Mouse (Mus musculus) left cerebral cortex, adult 2 months (tissue): ENCODE results near the gene Kiz. TPM values are rescaled to one million over a fixed set of nuclear protein-coding genes. Genes with fewer than 3 reads are reported as not detected.

Experiments
- DNase-seq, 2 experiments: peaks; one replicate each; pipeline ENCODE4 v3.0.0; 2021 to 2022; ENCODE audit warnings: low spot score in 2 of 2, mixed read lengths in 1 of 2; ENCODE audit errors: extremely low spot score in 1 of 2
- H3K27ac ChIP-seq: fragments of 200-600 bp; 2 replicates; pipeline ENCODE4 v1.8.1; 2022
- H3K4me3 ChIP-seq: fragments of 200-600 bp; 2 replicates; pipeline ENCODE4 v1.8.1; 2022
- CTCF ChIP-seq: fragments of 200-600 bp; IDR thresholded peaks from 2 replicates; pipeline ENCODE4 v1.8.1; 2022; ENCODE audit warnings: antibody characterized with exemption, mild to moderate bottlenecking, moderate library complexity
- intact Hi-C: fragments of 180-260 bp; cut with DNase I; formaldehyde crosslinking; loops from one replicate; pipeline ENCODE4 v1.15.1; 2025
- long read RNA-seq, 2 experiments: library from polyadenylated mRNA; stranded (forward); transcript quantifications; one replicate each; pipeline ENCODE4 v2.0.0; 2021; ENCODE audit warnings: borderline mapping rate in 2 of 2
- total RNA-seq, 2 experiments: library from RNA; stranded (reverse); gene quantifications; 2 replicates each; pipeline ENCODE4 v1.2.3; 2021

The Kiz gene
- total RNA-seq = 10 to 100 TPM; 21.6 to 24.8 TPM
- long read RNA-seq, experiment 1, transcript Kiz-201 (14 exons, 2,183 nt) = major isoform, 24 of 32 reads
- long read RNA-seq, experiment 1, partial matches to known transcripts = 1 of 32 reads
- long read RNA-seq, experiment 1, other reads (novel, unspliced or antisense) = 7 of 32 reads
- long read RNA-seq, experiment 2, transcript Kiz-201 (14 exons, 2,183 nt) = major isoform, 18 of 21 reads
- long read RNA-seq, experiment 2, partial matches to known transcripts = 1 of 21 reads
- long read RNA-seq, experiment 2, other reads (novel, unspliced or antisense) = 2 of 21 reads

DNA sequence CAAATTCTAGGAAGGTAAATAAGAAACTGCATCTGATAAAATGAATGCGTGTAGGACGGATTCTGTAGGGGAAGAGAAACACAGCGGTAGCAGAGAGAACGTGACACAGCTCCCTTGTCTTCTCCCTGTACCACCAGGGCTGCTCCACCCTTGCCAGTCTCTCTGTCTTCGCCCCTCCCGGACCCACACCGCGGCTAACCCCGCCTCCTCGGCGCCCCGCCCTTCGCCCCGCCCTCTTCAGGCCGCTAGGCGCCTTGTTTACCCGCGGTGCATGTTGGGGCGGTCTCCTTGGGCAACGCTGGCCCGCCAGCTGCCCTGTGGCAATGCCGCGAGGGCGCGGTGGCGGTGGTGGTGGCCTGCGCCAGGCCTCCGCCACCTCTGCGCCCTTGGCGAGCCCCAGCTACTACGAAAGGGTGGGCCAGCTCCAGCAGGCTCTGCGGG is at the start of gene Kiz:
Gene Kiz, plus strand, starts transcription at position 266 of the 441 bp plus-strand sequence.
- peak within 1 kb of the TSS; percentile 65 for H3K4me3 ChIP-seq
- peak; percentile 30 for TF ChIP-seq CTCF
- intact Hi-C loops = loop anchor here (2.0 kb wide), 1 partner anchor 17 kb away; no protein-coding TSS in a partner anchor
- peak; percentile 91 for DNase-seq
- peak within 1 kb of the TSS; percentile 79 for H3K27ac ChIP-seq

GRCm38 (mm10) chr2:146809706-146810256 is 45.9 kb upstream of the Kiz start:
- no peak for TF ChIP-seq CTCF

DNA sequence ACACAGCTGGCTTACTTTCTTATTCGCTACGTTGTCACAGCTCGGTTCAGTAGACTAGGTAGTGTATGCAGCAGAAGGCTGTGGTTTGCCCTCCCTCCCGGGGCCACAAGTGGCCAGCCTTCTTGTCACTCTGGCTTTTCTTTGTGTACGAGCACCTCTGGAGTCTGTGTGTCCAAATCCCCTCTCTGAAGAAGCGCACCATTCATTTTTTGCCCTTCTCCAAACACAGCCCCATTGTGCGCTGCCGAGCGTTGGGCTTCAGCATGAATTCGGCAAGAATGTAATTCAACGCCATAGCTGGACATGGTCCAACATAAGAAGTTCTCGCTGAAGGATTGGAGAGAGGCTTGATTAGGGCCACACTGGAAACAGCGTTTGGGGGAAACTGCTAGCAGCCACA is 45.0 kb upstream of the Kiz start:
- H3K27ac ChIP-seq = no peak overlapping the region
- no peak for TF ChIP-seq CTCF
- intact Hi-C loops = no loop called here
- DNase-seq = no peak
- H3K4me3 ChIP-seq = no peak overlapping the region

More at GRCm38 (mm10) chr2:146809706-146810256, 45.9 kb upstream of the Kiz start:
- intact Hi-C loops = no loop called here
- H3K27ac ChIP-seq = no peak overlapping the region
- H3K4me3 ChIP-seq = no peak overlapping the region
- DNase-seq = no peak

GRCm38 (mm10) chr2:146814978-146815377 is 40.7 kb upstream of the Kiz start:
- no peak for DNase-seq
- TF ChIP-seq CTCF = no peak; the same call in 1 of the 2 replicates
- intact Hi-C loops = no loop called here
- no peak overlapping the region for H3K27ac ChIP-seq
- no peak overlapping the region for H3K4me3 ChIP-seq

DNA sequence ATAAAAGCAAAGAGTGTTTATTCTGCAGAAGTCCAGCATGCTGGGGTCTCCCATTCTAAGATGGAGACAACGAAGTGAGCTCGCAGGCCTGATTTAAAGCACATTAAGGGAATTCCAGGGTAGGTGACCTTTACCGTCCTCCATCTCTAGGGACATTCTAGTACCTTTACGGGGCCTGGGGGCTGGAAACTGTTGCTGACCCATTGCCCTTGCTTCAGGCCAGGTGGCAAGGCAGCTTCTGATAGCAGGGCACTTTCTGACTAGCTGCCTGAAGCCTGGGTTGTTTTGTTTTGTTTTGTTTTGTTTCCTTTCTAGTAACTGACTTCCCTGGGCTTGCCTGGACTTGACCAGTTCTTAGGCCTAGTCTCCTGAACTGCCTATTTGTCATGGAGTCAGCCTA is 36.6 kb upstream of the Kiz start:
- intact Hi-C loops = no loop called here
- TF ChIP-seq CTCF = no peak
- Histone ChIP-seq H3K27ac (no peak overlapping the region), H3K4me3 (no peak overlapping the region)
- DNase-seq = no peak

DNA sequence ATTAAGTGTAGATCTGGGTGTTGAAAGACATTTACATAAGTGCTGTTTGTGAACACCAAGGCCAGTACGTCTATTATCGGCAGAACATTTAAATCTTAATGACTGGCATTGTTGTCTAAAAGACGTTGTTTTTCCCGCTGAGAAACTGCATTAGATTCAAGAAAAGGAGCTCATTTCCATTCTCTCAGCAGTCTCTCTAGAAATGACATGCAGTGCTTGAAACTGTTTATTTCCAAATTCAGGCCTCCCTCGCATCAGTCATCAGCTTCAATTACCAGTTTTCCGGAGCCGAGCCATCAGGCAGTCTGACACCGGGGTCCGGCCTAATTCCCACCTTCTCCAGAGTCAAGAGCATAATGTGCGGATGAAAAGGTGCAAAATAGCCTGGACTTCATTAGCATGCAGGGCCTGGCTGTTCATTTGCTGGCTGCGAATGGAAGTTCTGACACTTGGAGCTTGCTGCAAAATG is 32.1 kb upstream of the Kiz start:
- no peak overlapping the region for H3K4me3 ChIP-seq
- intact Hi-C loops = no loop called here
- no peak for DNase-seq
- no peak overlapping the region for H3K27ac ChIP-seq
- TF ChIP-seq CTCF = no peak

- intact Hi-C loops = no loop called here
- no peak for TF ChIP-seq CTCF
- no peak overlapping the region for H3K27ac ChIP-seq
Measured at GRCm38 (mm10) chr2:146824043-146824442, 31.6 kb upstream of the Kiz start.

GRCm38 (mm10) chr2:146828006-146828405 is 27.7 kb upstream of the Kiz start:
- no peak for DNase-seq
- intact Hi-C loops = no loop called here
- no peak for TF ChIP-seq CTCF
- no peak overlapping the region for H3K4me3 ChIP-seq
- no peak overlapping the region for H3K27ac ChIP-seq

More at GRCm38 (mm10) chr2:146824043-146824442, 31.6 kb upstream of the Kiz start:
- DNase-seq = no peak
- no peak overlapping the region for H3K4me3 ChIP-seq

GRCm38 (mm10) chr2:146833222-146834063 is 22.2 kb upstream of the Kiz start:
- H3K4me3 ChIP-seq = peak overlapping the region; percentile 38

DNA sequence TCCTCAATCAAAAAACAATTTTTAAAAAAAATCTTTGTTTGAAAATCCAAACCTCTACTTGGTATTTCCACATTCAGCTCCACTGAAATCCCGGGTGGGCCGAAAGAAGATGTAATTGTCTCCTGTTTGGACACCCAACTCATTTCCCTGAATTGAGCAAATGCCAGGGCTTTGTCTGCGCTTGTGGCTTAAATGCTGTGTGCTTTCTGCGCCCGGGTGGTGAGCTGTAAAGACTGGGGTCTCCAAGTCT is 21.7 kb upstream of the Kiz start:
- no peak for TF ChIP-seq CTCF
- no peak for DNase-seq
- intact Hi-C loops = loop anchor here (2.0 to 5.0 kb wide), 3 partner anchors 112 to 353 kb away; no protein-coding TSS in a partner anchor
- Histone ChIP-seq H3K4me3 (peak overlapping the region; percentile 38), H3K27ac (no peak overlapping the region)

More at GRCm38 (mm10) chr2:146833222-146834063, 22.2 kb upstream of the Kiz start:
- H3K27ac ChIP-seq = no peak overlapping the region
- no peak for DNase-seq
- no peak for TF ChIP-seq CTCF
- intact Hi-C loops = loop anchor here (2.0 to 5.0 kb wide), 3 partner anchors 111 to 353 kb away; no protein-coding TSS in a partner anchor

GRCm38 (mm10) chr2:146834314-146835201 is 21.1 kb upstream of the Kiz start:
- Histone ChIP-seq H3K4me3 (peak overlapping the region; percentile 38), H3K27ac (peak overlapping the region; percentile 28; the same call in 1 of the 2 replicates)
- DNase-seq = peak in 1 of 2 experiments; percentile 17
- intact Hi-C loops = loop anchor here (2.0 to 5.0 kb wide), 6 partner anchors 112 to 1203 kb away; partner anchors contain the start of gene Nkx2-4
- TF ChIP-seq CTCF = no peak
